Mouse (Mus musculus) hindbrain, embryonic 15.5 days (tissue): Measurements from ENCODE around the gene Rangrf. TPM values are rescaled to one million over a fixed set of nuclear protein-coding genes. Genes with fewer than 3 reads are reported as not detected.
A peak's percentile ranks its signal among the peaks of the same experiment; 100 is the strongest.

Experiments
- ATAC-seq: fragments of 200-750 bp; cut with Nextera tagmentation; 2 replicates; pipeline ENCODE4 v1.8.0; 2017; ENCODE audit warnings: low read depth, moderate number of reproducible peaks, moderate TSS enrichment; ENCODE audit not compliant: low FRiP score
- H3K27ac ChIP-seq: fragments of 300-500 bp; sonication (generic); replicated peaks from 2 replicates; pipeline ENCODE4 v1.5.1; 2015; ENCODE audit warnings: mild to moderate bottlenecking, inconsistent platforms
- H3K27me3 ChIP-seq: fragments of 300-500 bp; sonication (generic); 2 replicates; pipeline ENCODE4 v1.6.1; 2015; ENCODE audit warnings: control low read depth, inconsistent platforms
- H3K36me3 ChIP-seq: fragments of 300-500 bp; sonication (generic); 2 replicates; pipeline ENCODE4 v1.6.1; 2015; ENCODE audit warnings: control low read depth, inconsistent platforms
- H3K4me1 ChIP-seq: fragments of 300-500 bp; sonication (generic); replicated peaks from 2 replicates; pipeline ENCODE4 v1.6.1; 2015; ENCODE audit warnings: control low read depth, inconsistent platforms
- H3K4me2 ChIP-seq: fragments of 300-500 bp; sonication (generic); 2 replicates; pipeline ENCODE4 v1.6.1; 2015; ENCODE audit warnings: moderate library complexity, mild to moderate bottlenecking, inconsistent platforms
- H3K4me3 ChIP-seq: fragments of 300-500 bp; sonication (generic); 2 replicates; pipeline ENCODE4 v1.5.1; 2015; ENCODE audit warnings: mild to moderate bottlenecking, inconsistent platforms
- H3K9ac ChIP-seq: fragments of 300-500 bp; sonication (generic); 2 replicates; pipeline ENCODE4 v1.6.1; 2015; ENCODE audit warnings: inconsistent platforms
- H3K9me3 ChIP-seq: fragments of 300-500 bp; sonication (generic); 2 replicates; pipeline ENCODE4 v1.6.1; 2016; ENCODE audit warnings: control low read depth, inconsistent platforms
- WGBS: fragments of 180-500 bp; shearing (Covaris S2); methylation state at CpG from one replicate; pipeline ENCODE4 v1.1.7; 2015; 5-methylcytosine and 5-hydroxymethylcytosine counted together
- polyA plus RNA-seq: library from polyadenylated mRNA; unstranded; fragments of >200 nt; fragmentation: Nextera tagmentation; extraction: Ambion mirVana; gene quantifications from 2 replicates; pipeline ENCODE4 v1.2.1, GENCODE M21; 2015

Rangrf gene
- polyA plus RNA-seq, 1 experiment from 2014 or later: 29.8 TPM

DNA sequence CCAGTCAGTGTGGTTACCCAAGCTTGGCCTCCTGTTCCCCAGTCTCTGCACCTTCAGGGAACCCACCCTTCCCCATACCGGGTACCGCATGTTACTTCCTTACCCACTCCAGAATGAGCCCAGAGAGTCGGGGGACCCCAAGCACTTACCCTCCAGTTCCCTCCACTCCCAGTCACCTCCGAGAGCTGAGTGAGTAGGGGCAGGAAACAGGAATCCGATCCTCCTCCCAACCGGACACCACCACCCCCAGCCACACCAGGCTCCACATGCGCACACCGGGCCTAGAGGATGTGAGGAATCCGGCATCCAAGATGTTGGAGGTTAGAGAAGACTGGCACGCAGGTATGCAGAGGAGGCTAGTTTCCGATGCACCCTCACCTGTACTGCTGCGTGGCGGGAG is 18.3 kb downstream of the Rangrf start:
- H3K9ac ChIP-seq: no peak overlapping the region
- H3K4me1 ChIP-seq: peaks cover 16% of the 10 kb centered on the region
- ATAC-seq: no peak
- no peaks in the 10 kb centered on the region for H3K9me3 ChIP-seq
- H3K27ac ChIP-seq: no peak overlapping the region
- 45% methylated on average over 13 of the region's 13 CpGs for WGBS
- no peak overlapping the region for H3K4me2 ChIP-seq
- peaks cover 44% of the 10 kb centered on the region for H3K27me3 ChIP-seq
- H3K36me3 ChIP-seq: no peaks in the 10 kb centered on the region
- H3K4me3 ChIP-seq: 0 out of 2 replicates have a peak overlapping the region, but pooled peaks have one; percentile 10

DNA sequence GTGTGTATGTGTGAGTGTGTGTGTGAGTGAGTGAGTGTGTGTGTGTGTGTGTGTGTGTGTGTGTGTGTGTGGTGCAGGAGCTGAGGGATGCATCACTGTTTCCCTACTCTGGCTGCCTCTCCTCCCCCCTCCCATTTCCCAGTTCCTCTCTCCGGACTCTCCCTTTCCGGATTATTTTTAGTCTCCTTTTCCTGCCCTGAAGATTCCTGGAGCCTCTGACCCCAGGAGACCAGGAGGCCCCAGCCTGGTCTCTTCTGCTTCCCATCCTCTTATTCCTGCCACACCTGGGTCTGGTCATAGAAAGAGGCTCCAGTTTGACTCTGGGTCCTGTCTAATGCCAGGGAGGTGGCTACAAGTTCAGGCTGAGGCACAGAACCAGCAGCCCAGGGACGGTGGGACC is 18.9 kb downstream of the Rangrf start:
- no peak overlapping the region for H3K27ac ChIP-seq
- no peaks in the 10 kb centered on the region for H3K9me3 ChIP-seq
- ATAC-seq: no peak
- H3K4me3 ChIP-seq: no peak overlapping the region
- no peak overlapping the region for H3K9ac ChIP-seq
- no peaks in the 10 kb centered on the region for H3K36me3 ChIP-seq
- 0 out of 2 replicates have a peak overlapping the region, but pooled peaks have one; percentile 2 for H3K4me2 ChIP-seq
- peaks cover 47% of the 10 kb centered on the region for H3K27me3 ChIP-seq
- WGBS: 53% methylated on average over 3 of the region's 3 CpGs
- peaks cover 16% of the 10 kb centered on the region for H3K4me1 ChIP-seq

DNA sequence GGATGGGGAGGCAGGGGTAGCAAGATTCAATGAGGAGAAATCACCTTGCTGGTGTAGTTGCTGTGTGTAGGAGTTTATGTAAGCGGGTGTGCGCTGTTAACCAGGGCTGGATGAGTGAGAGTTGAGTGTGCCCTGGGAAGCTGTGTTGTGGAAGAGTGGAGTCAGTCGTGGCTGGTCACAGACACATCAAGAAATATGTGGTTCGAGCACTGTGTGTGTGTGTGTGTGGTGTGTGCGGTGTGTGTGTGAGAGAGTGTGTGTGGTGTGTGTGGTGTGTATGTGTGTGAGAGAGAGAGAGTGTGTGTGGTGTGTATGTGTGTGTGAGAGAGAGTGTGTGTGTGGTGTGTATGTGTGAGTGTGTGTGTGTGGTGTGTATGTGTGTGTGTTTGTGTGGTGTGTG is 19.5 kb downstream of the Rangrf start:
- no peak for ATAC-seq
- Histone ChIP-seq H3K27ac (no peak overlapping the region), H3K4me3 (no peak overlapping the region), H3K9ac (no peak overlapping the region), H3K9me3 (no peaks in the 10 kb centered on the region), H3K4me1 (peaks cover 16% of the 10 kb centered on the region), H3K27me3 (peaks cover 47% of the 10 kb centered on the region), H3K36me3 (no peaks in the 10 kb centered on the region), H3K4me2 (peak overlapping the region; percentile 56)
- WGBS: 66% methylated on average over 5 of the region's 5 CpGs

DNA sequence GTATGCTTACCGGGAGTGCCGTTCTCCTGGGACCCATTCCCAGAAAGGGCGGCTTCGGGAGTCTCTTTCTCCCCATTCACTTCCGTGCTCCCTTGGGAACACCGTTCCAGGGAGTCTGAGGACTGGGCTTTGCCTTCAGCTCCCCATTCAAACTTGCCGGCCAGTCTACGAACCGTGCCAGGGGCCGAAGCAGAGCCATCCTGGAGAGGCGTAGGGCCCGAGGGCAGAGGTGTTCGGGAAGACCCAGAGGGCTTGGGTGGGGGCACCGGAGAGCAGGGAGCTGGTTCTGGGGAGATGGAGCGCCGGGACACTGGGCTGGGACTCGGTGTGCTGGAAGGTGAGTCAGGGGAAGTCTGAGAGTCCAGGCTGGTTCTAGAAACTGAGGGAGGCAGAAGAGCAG is 20.6 kb downstream of the Rangrf start:
- 2% methylated on average over 17 of the region's 17 CpGs for WGBS
- no peak for ATAC-seq
- Histone ChIP-seq H3K9ac (peak overlapping the region; percentile 14; the same call in 1 of the 2 replicates), H3K9me3 (no peaks in the 10 kb centered on the region), H3K4me2 (peak overlapping the region; percentile 56), H3K4me1 (peaks cover 16% of the 10 kb centered on the region), H3K36me3 (no peaks in the 10 kb centered on the region), H3K27me3 (peaks cover 50% of the 10 kb centered on the region), H3K4me3 (peak overlapping the region; percentile 26), H3K27ac (no peak overlapping the region)

DNA sequence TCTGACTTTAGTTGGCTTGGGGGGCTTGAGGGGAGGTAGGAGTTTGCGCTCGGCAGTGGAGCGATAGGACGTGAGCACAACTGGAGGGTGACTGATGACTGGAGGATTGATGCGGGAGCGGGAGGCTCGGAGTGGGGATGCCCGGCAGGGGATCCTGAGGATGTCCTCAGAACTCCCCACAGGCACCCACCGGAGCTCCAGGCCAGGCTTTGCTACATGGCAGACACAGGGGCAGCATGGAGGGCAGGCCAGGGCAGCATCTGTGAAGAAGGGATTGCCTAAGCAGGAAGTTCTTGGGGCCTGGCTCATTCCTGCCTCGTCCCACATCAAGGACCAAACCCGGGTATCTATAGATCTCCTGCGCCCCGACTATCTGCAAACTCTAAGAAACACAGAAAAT is 21.1 kb downstream of the Rangrf start:
- Histone ChIP-seq H3K27me3 (peaks cover 50% of the 10 kb centered on the region), H3K27ac (no peak overlapping the region), H3K4me1 (peaks cover 16% of the 10 kb centered on the region), H3K9me3 (no peaks in the 10 kb centered on the region), H3K4me3 (peak overlapping the region; percentile 26), H3K4me2 (peak overlapping the region; percentile 56), H3K9ac (no peak overlapping the region), H3K36me3 (no peaks in the 10 kb centered on the region)
- 10% methylated on average over 13 of the region's 13 CpGs for WGBS
- ATAC-seq: no peak

DNA sequence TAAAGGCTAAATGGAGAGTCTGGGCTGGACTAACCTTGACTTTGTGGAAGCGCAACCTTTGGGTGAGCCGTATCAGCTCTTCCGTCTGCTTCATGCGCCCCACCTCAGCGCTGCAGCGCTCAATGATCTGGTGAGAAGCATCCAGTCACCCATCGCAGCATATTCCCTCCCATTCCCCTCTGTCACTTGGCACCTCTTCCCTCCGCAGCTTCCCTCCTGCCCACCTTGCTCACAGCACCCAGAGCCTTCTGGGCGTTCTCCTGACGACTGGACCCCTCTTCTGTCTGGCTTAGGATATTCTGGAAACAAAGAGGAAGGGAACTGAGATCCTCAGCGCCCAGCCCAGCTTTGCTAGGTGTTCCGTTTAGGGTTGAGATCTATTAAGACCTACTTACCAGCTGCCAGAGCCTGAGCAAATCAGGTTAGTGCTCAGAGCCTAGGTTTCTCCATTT is 27.4 kb downstream of the Rangrf start:
- ATAC-seq: peak; percentile 87
- peak overlapping the region; percentile 46 for H3K9ac ChIP-seq
- H3K4me1 ChIP-seq: peaks cover 21% of the 10 kb centered on the region
- H3K4me2 ChIP-seq: peak overlapping the region; percentile 55
- H3K27me3 ChIP-seq: peaks cover 9% of the 10 kb centered on the region; the same call in 1 of the 2 replicates
- no peaks in the 10 kb centered on the region for H3K9me3 ChIP-seq
- peak overlapping the region; percentile 46 for H3K4me3 ChIP-seq
- WGBS: 5% methylated on average over 11 of the region's 12 CpGs
- 0 out of 2 replicates have a peak, but pooled peaks cover 5% of the 10 kb centered on the region for H3K36me3 ChIP-seq
- peak overlapping the region; percentile 92 for H3K27ac ChIP-seq

DNA sequence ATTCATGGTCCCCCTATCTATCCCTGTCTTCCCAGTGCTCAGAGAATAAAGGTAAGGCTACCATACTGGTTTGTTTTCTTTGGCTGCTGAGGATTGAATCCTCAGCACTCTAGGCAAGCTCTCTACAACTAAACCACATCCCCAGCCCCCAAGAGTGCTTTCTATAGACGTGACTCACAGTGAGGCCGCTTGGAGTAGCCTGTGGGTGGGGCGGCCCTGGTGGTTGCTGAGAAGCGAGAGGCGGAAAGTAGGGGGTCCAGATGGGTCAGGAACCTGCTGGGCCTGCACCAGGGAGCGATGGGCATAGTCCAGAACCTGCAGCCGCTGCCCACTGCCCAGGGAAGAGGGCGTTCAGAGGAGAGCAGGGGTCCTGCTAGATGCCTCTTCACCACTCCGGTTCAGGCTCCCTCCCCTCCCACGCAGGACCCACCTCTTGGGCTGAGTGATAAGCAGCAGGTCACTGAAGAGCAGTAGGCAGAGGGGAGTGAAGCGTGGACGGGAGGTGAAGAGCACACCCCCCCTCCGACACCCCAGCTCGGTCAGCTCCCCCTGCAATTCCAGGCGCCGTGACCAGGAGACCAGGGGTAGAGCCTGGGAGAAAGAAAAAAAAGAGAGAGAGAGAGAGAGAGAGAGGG is 28.1 kb downstream of the Rangrf start:
- H3K36me3 ChIP-seq: 0 out of 2 replicates have a peak, but pooled peaks cover 5% of the 10 kb centered on the region
- ATAC-seq: peak; percentile 71
- no peaks in the 10 kb centered on the region for H3K9me3 ChIP-seq
- H3K4me1 ChIP-seq: peaks cover 21% of the 10 kb centered on the region
- H3K27ac ChIP-seq: peak overlapping the region; percentile 92
- H3K4me3 ChIP-seq: peak overlapping the region; percentile 46
- peaks cover 8% of the 10 kb centered on the region; the same call in 1 of the 2 replicates for H3K27me3 ChIP-seq
- peak overlapping the region; percentile 55 for H3K4me2 ChIP-seq
- H3K9ac ChIP-seq: peak overlapping the region; percentile 53
- WGBS: 7% methylated on average over 16 of the region's 16 CpGs

DNA sequence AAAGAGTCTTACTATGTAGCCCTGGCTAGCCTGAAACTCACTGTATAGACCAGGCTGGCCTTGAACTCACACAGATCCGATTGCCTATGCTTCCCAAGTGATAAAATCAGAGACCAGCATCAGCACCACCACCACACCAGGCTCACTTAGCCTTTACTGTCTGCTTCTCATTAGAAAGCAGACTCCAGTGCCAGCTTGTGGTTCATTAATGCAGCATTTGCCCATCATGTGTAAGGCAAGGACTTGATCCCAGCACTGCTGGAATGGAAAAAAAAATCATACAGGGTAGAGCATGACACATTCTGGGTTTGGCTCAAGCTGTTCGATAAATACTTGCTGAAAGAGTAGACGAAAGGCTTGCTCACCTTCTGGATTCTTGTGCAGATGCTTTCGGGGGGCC is 29.0 kb downstream of the Rangrf start:
- WGBS: 92% methylated on average over 4 of the region's 4 CpGs
- H3K9ac ChIP-seq: no peak overlapping the region; the same call in 1 of the 2 replicates
- peak overlapping the region; percentile 46 for H3K4me3 ChIP-seq
- H3K4me1 ChIP-seq: peaks cover 24% of the 10 kb centered on the region
- H3K4me2 ChIP-seq: peak overlapping the region; percentile 55
- 0 out of 2 replicates have a peak, but pooled peaks cover 5% of the 10 kb centered on the region for H3K36me3 ChIP-seq
- H3K9me3 ChIP-seq: no peaks in the 10 kb centered on the region
- H3K27ac ChIP-seq: peak overlapping the region; percentile 92
- ATAC-seq: no peak
- 0 out of 2 replicates have a peak, but pooled peaks cover 3% of the 10 kb centered on the region for H3K27me3 ChIP-seq

DNA sequence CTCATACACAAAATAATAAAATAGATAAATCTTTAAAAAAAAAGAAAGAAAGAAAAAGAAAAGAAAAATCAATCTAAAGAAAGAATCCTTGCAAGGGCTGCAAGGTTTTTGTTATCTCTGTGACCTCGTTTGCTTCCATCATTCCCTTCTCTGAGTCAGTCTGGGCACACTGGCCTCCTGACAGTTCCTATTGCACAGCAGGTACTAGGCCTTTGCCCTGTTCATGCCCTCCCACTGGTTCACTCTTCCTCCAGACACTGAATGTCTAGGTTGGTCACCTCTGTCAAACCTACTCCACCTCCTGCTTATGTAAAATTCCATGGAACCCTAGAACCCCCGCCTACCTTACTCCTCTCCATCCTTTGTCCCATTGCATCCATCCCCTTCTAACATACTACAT is 29.7 kb downstream of the Rangrf start:
- ATAC-seq: no peak
- Histone ChIP-seq H3K27ac (no peak overlapping the region), H3K4me2 (peak overlapping the region; percentile 55; the same call in 1 of the 2 replicates), H3K4me1 (peaks cover 32% of the 10 kb centered on the region), H3K27me3 (0 out of 2 replicates have a peak, but pooled peaks cover 3% of the 10 kb centered on the region), H3K4me3 (no peak overlapping the region), H3K36me3 (0 out of 2 replicates have a peak, but pooled peaks cover 5% of the 10 kb centered on the region), H3K9ac (no peak overlapping the region), H3K9me3 (no peaks in the 10 kb centered on the region)
- 79% methylated on average over 2 of the region's 2 CpGs for WGBS

DNA sequence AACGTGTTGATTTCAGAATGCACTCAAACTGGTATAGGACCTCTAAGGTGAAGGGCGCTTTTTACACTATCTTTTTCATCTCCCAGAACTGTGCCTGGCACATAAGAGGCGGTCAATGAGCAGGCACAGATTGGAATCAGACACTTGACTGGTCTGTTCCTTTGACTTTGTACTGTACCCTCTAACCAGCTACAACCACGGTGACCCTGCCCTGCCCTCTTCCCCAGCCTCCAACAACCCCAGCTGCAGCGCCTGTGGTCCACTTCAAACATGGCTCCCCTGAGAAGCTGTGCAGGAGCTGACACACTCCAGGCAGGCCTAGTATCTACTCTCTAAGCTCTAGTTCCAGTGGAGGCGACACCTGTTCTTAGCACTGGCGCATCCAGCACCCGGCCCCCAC is 32.3 kb downstream of the Rangrf start:
- Histone ChIP-seq H3K36me3 (0 out of 2 replicates have a peak, but pooled peaks cover 5% of the 10 kb centered on the region), H3K27ac (no peak overlapping the region), H3K9me3 (no peaks in the 10 kb centered on the region), H3K4me1 (peaks cover 40% of the 10 kb centered on the region), H3K9ac (no peak overlapping the region), H3K4me3 (no peak overlapping the region), H3K4me2 (no peak overlapping the region), H3K27me3 (no peaks in the 10 kb centered on the region)
- no peak for ATAC-seq
- 93% methylated on average over 8 of the region's 8 CpGs for WGBS

DNA sequence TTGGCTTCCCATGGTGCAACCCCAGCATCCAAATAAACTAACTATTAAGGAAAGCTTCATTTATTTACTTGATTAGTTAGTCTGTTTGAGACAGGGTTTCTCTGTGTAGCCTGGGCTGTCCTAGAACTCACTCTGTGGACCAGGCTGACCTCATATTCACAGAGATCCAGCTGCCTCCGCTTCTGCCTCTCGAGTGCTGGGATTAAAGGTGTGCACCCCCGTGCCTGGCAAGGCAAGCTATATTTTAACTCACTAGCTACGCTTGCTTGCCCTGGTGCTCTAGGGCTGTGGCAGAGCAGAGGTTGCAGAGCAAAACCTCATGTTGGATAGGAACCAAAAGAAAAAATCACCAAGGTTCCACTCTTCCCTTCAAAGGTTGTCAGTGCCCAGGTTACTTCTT is 34.5 kb downstream of the Rangrf start:
- Histone ChIP-seq H3K9ac (peak overlapping the region; percentile 58), H3K27me3 (no peaks in the 10 kb centered on the region), H3K4me3 (peak overlapping the region; percentile 52), H3K36me3 (0 out of 2 replicates have a peak, but pooled peaks cover 5% of the 10 kb centered on the region), H3K9me3 (no peaks in the 10 kb centered on the region), H3K27ac (peak overlapping the region; percentile 89), H3K4me1 (peaks cover 23% of the 10 kb centered on the region), H3K4me2 (peak overlapping the region; percentile 62)
- no peak for ATAC-seq
- 53% methylated on average over 4 of the region's 4 CpGs for WGBS

DNA sequence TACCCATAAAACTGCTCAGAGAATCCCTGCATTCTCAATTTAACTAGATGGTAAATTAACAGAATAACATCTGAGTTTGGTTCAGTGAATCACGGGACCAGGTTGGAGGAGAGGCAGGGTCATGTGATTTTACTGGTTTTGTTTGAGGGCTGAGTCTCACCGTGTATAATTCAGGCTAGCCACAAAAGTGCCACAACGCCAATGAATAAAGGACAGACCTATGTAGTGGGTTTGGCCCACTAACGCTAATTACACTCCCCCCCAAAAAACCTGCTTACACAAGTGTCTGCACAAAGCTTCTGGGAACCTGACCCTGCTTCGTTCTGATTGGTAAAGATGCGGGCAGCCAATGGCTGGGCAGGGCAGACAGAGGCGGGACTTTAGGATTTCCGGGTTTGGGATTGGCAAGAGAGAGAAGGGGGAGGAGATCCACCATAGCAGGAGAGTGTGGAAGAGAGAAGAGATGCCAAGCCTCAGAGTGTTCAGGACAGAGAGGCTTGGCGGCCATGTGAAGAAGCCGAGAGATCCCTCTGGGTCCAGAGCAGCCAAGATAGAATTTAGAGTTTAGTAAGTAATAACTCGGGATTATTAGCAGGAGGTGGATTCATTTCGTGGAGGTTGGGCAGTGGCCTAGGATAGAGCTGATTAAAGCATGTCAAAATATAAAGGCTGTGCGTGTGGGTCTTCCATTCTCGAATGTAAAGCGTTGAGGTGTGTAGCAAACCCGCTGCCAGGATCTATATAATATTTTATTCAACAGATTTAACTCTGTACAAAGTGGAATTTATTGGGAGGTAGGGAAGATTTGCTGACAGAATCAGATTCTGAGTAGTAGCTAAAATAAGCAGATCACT is 35.3 kb downstream of the Rangrf start:
- peaks cover 19% of the 10 kb centered on the region for H3K4me1 ChIP-seq
- H3K4me3 ChIP-seq: peak overlapping the region; percentile 52
- H3K9ac ChIP-seq: peak overlapping the region; percentile 58
- no peaks in the 10 kb centered on the region for H3K27me3 ChIP-seq
- H3K9me3 ChIP-seq: no peaks in the 10 kb centered on the region
- under 1% methylated on average over 16 of the region's 16 CpGs for whole genome bisulfite sequencing
- H3K27ac ChIP-seq: peak overlapping the region; percentile 89
- 0 out of 2 replicates have a peak, but pooled peaks cover 4% of the 10 kb centered on the region for H3K36me3 ChIP-seq
- peak; percentile 100 for ATAC-seq
- H3K4me2 ChIP-seq: peak overlapping the region; percentile 62
